Comparison of ENCODE assay signal across 11 mouse cellular contexts in the genomic region with DNA sequence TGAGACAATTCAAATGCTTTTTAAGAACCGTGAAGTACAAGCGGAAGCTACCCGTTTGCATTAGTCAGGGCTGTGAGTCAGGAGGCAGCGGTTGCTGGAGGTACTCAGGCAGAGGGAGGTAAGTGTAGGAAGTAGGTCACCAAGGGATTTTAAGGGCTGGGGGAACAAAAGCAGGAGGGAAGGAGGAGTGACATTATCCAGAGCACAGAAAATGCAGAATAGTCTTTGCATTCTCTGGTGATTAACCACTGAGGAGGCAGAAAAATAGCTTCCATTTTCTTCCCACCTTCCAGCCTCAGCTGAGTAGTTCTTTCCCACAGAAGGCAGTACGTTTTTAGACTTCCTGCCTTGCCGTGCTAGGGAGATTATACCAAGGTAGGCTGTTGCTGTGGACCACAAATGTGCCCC.
DNase-seq lines count a peak whose midpoint lies in the region; ATAC-seq lines count a peak whose summit lies in the region.
"Had no signal": no experiment of that assay in that cellular context is flagged by ENCODE, and none has a peak within 500 bp of the region (broad histone marks: within the 10 kb centered on the region; RNA-seq: fewer than 3 reads in every experiment).

No protein-coding gene starts in this region.

- no peaks in the 10 kb centered on the region for H3K36me3 ChIP-seq in hindbrain, embryonic 10.5 days
- H3K36me3 ChIP-seq in hindbrain, embryonic 11.5 days (ENCODE audit: control insufficient read depth, insufficient read depth, low read length): no peaks in the 10 kb centered on the region
- no peaks in the 10 kb centered on the region for H3K36me3 ChIP-seq in intestine, embryonic 15.5 days

- H3K27ac ChIP-seq in hindbrain, embryonic 10.5 days: peak overlapping the region; percentile 59
- no peak overlapping the region for H3K27ac ChIP-seq in hindbrain, embryonic 11.5 days (ENCODE audit: low read depth, low read length)
- no peak overlapping the region for H3K27ac ChIP-seq in intestine, embryonic 15.5 days

- H3K27me3 ChIP-seq in hindbrain, embryonic 10.5 days (ENCODE audit: insufficient read depth, poor library complexity, severe bottlenecking): no peaks in the 10 kb centered on the region
- no peaks in the 10 kb centered on the region for H3K27me3 ChIP-seq in hindbrain, embryonic 11.5 days (ENCODE audit: control insufficient read depth, insufficient read depth, low read length)
- H3K27me3 ChIP-seq in intestine, embryonic 15.5 days (replicated peaks): no peaks in the 10 kb centered on the region

- 39% methylated on average over 6 of the region's 6 CpGs for WGBS in hindbrain, embryonic 10.5 days
- WGBS in hindbrain, embryonic 11.5 days: 40% methylated on average over 6 of the region's 6 CpGs
- WGBS in intestine, embryonic 15.5 days: 36% methylated on average over 6 of the region's 6 CpGs

- intact Hi-C loops in left cerebral cortex, postnatal 25 days (cut with DNase I): loop anchor here (2.0 to 5.0 kb wide), 2 partner anchors 16 to 89 kb away; no protein-coding TSS in a partner anchor

- ATAC-seq in hindbrain, embryonic 11.5 days (ENCODE audit: low FRiP score): no peak
- ATAC-seq in intestine, embryonic 15.5 days: no peak
- no peak for ATAC-seq in activated CD4-positive, CD25-positive, alpha-beta regulatory T cell, adult 4 months

- H3K9ac ChIP-seq in hindbrain, embryonic 11.5 days (ENCODE audit: low read depth, low read length): no peak overlapping the region
- H3K9ac ChIP-seq in intestine, embryonic 15.5 days: no peak overlapping the region

- H3K9me3 ChIP-seq in hindbrain, embryonic 10.5 days: no peaks in the 10 kb centered on the region
- H3K9me3 ChIP-seq in hindbrain, embryonic 11.5 days (ENCODE audit: control insufficient read depth, low read length): no peaks in the 10 kb centered on the region
- no peaks in the 10 kb centered on the region for H3K9me3 ChIP-seq in intestine, embryonic 15.5 days

- DNase-seq in hindbrain, embryonic 10.5 days (ENCODE audit: low spot score): no peak
- no peak for DNase-seq in hindbrain, embryonic 11.5 days (ENCODE audit: low spot score)
- peak; percentile 69 for DNase-seq in MN1 (ENCODE audit: low spot score)
- DNase-seq in left cerebral cortex, postnatal 25 days (ENCODE audit: low spot score in 2 of 2): peak; percentile 33 to 89
- DNase-seq in retina, postnatal 7 days (ENCODE audit: low read depth, low spot score): peak; percentile 29
- DNase-seq in testis, postnatal 10 days (ENCODE audit: low spot score): no peak
- DNase-seq: heart, postnatal 10 days; kidney, postnatal 4 days; lung, postnatal 14 days had no signal

- peaks cover 12% of the 10 kb centered on the region; the same call in 1 of the 2 replicates for H3K4me1 ChIP-seq in hindbrain, embryonic 10.5 days (replicated peaks)
- no peaks in the 10 kb centered on the region for H3K4me1 ChIP-seq in hindbrain, embryonic 11.5 days (replicated peaks; ENCODE audit: control insufficient read depth, insufficient read depth, low read length)
- H3K4me1 ChIP-seq in intestine, embryonic 15.5 days (replicated peaks): no peaks in the 10 kb centered on the region

- H3K4me2 ChIP-seq in hindbrain, embryonic 11.5 days (replicated peaks; ENCODE audit: low read depth, low read length): no peak overlapping the region
- no peak overlapping the region for H3K4me2 ChIP-seq in intestine, embryonic 15.5 days (replicated peaks)

- no peak overlapping the region for H3K4me3 ChIP-seq in hindbrain, embryonic 10.5 days
- H3K4me3 ChIP-seq in hindbrain, embryonic 11.5 days (ENCODE audit: low read depth, low read length): no peak overlapping the region
- no peak overlapping the region for H3K4me3 ChIP-seq in intestine, embryonic 15.5 days (replicated peaks)

Comparison
In these comparisons a context has a peak if more than half of its experiments do, and no peak if none do; other contexts are left out.
1. DNase-seq: peak in MN1 (single experiment), left cerebral cortex, postnatal 25 days (2 of 2) and retina, postnatal 7 days (single experiment); none in hindbrain, embryonic 10.5 days (single experiment), hindbrain, embryonic 11.5 days (single experiment) and testis, postnatal 10 days (single experiment).